Mouse (Mus musculus) midbrain, postnatal 0 days (tissue): ENCODE results near the gene Tmeff2. TPM values are rescaled to one million over a fixed set of nuclear protein-coding genes. Genes with fewer than 3 reads are reported as not detected.

ENCODE experiments used
- ATAC-seq: fragments of 200-750 bp; cut with Nextera tagmentation; 2 replicates; pipeline ENCODE4 v1.8.0; 2017; ENCODE audit warnings: moderate number of reproducible peaks, mild to moderate bottlenecking, moderate TSS enrichment, moderate library complexity; ENCODE audit not compliant: low FRiP score
- DNase-seq: peaks from one replicate; pipeline ENCODE4 v3.0.0-alpha.2; 2015; ENCODE audit warnings: low spot score
- H3K27ac ChIP-seq: fragments of 300-500 bp; sonication (generic); 2 replicates; pipeline ENCODE4 v1.5.1; 2014; ENCODE audit warnings: low read depth, mild to moderate bottlenecking, low read length, mixed read lengths
- H3K27me3 ChIP-seq: fragments of 300-500 bp; sonication (generic); 2 replicates; pipeline ENCODE4 v1.6.1; 2014; ENCODE audit warnings: low read length, control low read depth, mixed read lengths; ENCODE audit not compliant: insufficient read depth
- H3K36me3 ChIP-seq: fragments of 300-500 bp; sonication (generic); 2 replicates; pipeline ENCODE4 v1.6.1; 2014; ENCODE audit warnings: low read length, control low read depth, mixed read lengths; ENCODE audit not compliant: insufficient read depth
- H3K4me1 ChIP-seq: fragments of 300-500 bp; sonication (generic); 2 replicates; pipeline ENCODE4 v1.6.1; 2014; ENCODE audit warnings: mild to moderate bottlenecking, control low read depth, antibody characterized with exemption, low read length, mixed read lengths; ENCODE audit not compliant: insufficient read depth
- H3K4me2 ChIP-seq: fragments of 300-500 bp; sonication (generic); 2 replicates; pipeline ENCODE4 v1.6.1; 2014; ENCODE audit warnings: low read depth, mild to moderate bottlenecking, low read length, mixed read lengths; ENCODE audit not compliant: poor library complexity, severe bottlenecking
- H3K4me3 ChIP-seq: fragments of 300-500 bp; sonication (generic); 2 replicates; pipeline ENCODE4 v1.5.1; 2014; ENCODE audit warnings: low read depth, mild to moderate bottlenecking, low read length, moderate library complexity
- H3K9ac ChIP-seq: fragments of 300-500 bp; sonication (generic); replicated peaks from 2 replicates; pipeline ENCODE4 v1.6.1; 2014; ENCODE audit warnings: mild to moderate bottlenecking, low read length, moderate library complexity, mixed read lengths; ENCODE audit not compliant: poor library complexity, severe bottlenecking
- H3K9me3 ChIP-seq: fragments of 300-500 bp; sonication (generic); 2 replicates; pipeline ENCODE4 v1.6.1; 2016; ENCODE audit warnings: low read length, control low read depth
- CTCF ChIP-seq: IDR thresholded peaks from 2 replicates; pipeline ENCODE4 v1.5.1; 2016; ENCODE audit warnings: antibody characterized with exemption, mild to moderate bottlenecking
- WGBS: fragments of 180-500 bp; shearing (Covaris S2); extraction: QIAGEN DNeasy Blood & Tissue Kit; methylation state at CpG from one replicate; pipeline ENCODE4 v1.1.7; 2014; 5-methylcytosine and 5-hydroxymethylcytosine counted together
- polyA plus RNA-seq: library from polyadenylated mRNA; unstranded; fragments of >200 nt; fragmentation: Nextera tagmentation; extraction: Ambion mirVana; gene quantifications from 2 replicates; pipeline ENCODE4 v1.2.1, GENCODE M21; 2015
- total RNA-seq: library from RNA; depleted of rRNA; stranded (reverse); fragments of >200 nt; gene quantifications from 2 replicates; pipeline ENCODE4 v1.2.3, GENCODE M21; 2014

The Tmeff2 gene
- total and polyA plus RNA-seq, 2 experiments from 2014 or later = 49.3 to 80.1 TPM

GRCm38 (mm10) chr1:50927077-50927611 lies 26.7 kb downstream of the Tmeff2 start:
- Histone ChIP-seq H3K36me3 (no peaks in the 10 kb centered on the region), H3K4me2 (peak overlapping the region; percentile 92), H3K27ac (peak overlapping the region; percentile 98), H3K27me3 (no peaks in the 10 kb centered on the region), H3K4me1 (0 out of 2 replicates have a peak, but pooled peaks cover 2% of the 10 kb centered on the region), H3K9me3 (no peaks in the 10 kb centered on the region), H3K9ac (peak overlapping the region; percentile 91), H3K4me3 (peak overlapping the region; percentile 79)
- DNase-seq (peak; percentile 96), ATAC-seq (peak; percentile 95)
- under 1% methylated on average over 37 of the region's 37 CpGs for WGBS
- peak; percentile 65 for TF ChIP-seq CTCF

- peak; percentile 33 for DNase-seq
- Histone ChIP-seq H3K9me3 (no peaks in the 10 kb centered on the region), H3K27ac (peak overlapping the region; percentile 98), H3K9ac (peak overlapping the region; percentile 91), H3K4me1 (0 out of 2 replicates have a peak, but pooled peaks cover 2% of the 10 kb centered on the region), H3K4me3 (peak overlapping the region; percentile 79), H3K36me3 (no peaks in the 10 kb centered on the region), H3K27me3 (no peaks in the 10 kb centered on the region), H3K4me2 (peak overlapping the region; percentile 92)
- ATAC-seq = peak; percentile 45
- TF ChIP-seq CTCF = no peak
- WGBS = 0% methylated on average over 33 of the region's 35 CpGs
Measured at GRCm38 (mm10) chr1:50927679-50928187, 27.3 kb downstream of the Tmeff2 start.

DNA sequence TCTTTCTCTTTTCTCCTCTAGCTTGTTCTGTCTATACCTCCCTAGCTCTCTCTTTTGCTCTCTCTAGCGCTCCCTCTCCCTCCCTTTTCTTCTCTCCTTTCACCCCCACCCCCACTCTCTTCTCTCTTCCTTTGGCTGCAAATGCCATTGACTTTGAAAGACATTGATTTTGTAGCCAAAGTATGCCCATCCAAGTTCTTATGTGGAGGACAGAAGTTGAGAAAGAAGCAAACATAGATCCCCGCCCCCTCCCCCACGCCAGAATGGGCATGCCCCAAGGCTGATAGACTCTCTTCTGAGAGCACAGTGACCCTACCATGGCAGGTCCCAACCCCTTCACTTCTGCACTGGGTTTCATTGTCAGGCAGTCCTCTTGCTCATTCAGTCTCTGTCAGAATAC lies 28.3 kb downstream of the Tmeff2 start:
- Histone ChIP-seq H3K9ac (peak overlapping the region; percentile 46; the same call in 1 of the 2 replicates), H3K27ac (no peak overlapping the region), H3K36me3 (no peaks in the 10 kb centered on the region), H3K9me3 (no peaks in the 10 kb centered on the region), H3K4me3 (peak overlapping the region; percentile 79), H3K4me2 (peak overlapping the region; percentile 92), H3K4me1 (0 out of 2 replicates have a peak, but pooled peaks cover 2% of the 10 kb centered on the region), H3K27me3 (no peaks in the 10 kb centered on the region)
- ATAC-seq (no peak), DNase-seq (peak; percentile 2)
- 29% methylated on average over 3 of the region's 3 CpGs for WGBS
- no peak for TF ChIP-seq CTCF

GRCm38 (mm10) chr1:50935076-50935475 lies 34.6 kb downstream of the Tmeff2 start:
- ATAC-seq (no peak), DNase-seq (peak; percentile 17)
- TF ChIP-seq CTCF = no peak
- Histone ChIP-seq H3K4me2 (no peak overlapping the region), H3K27ac (no peak overlapping the region), H3K9me3 (no peaks in the 10 kb centered on the region), H3K4me1 (0 out of 2 replicates have a peak, but pooled peaks cover 2% of the 10 kb centered on the region), H3K27me3 (no peaks in the 10 kb centered on the region), H3K9ac (no peak overlapping the region), H3K4me3 (no peak overlapping the region), H3K36me3 (no peaks in the 10 kb centered on the region)
- 55% methylated on average over 2 of the region's 2 CpGs for WGBS

GRCm38 (mm10) chr1:50935484-50935883 lies 35.0 kb downstream of the Tmeff2 start:
- no peak overlapping the region for H3K4me3 ChIP-seq
- H3K4me2 ChIP-seq = no peak overlapping the region
- no peak overlapping the region for H3K27ac ChIP-seq
- no peaks in the 10 kb centered on the region for H3K27me3 ChIP-seq
- no peak for TF ChIP-seq CTCF
- H3K9me3 ChIP-seq = no peaks in the 10 kb centered on the region
- DNase-seq (no peak), ATAC-seq (no peak)
- 0 out of 2 replicates have a peak, but pooled peaks cover 1% of the 10 kb centered on the region for H3K4me1 ChIP-seq
- no peak overlapping the region for H3K9ac ChIP-seq
- H3K36me3 ChIP-seq = no peaks in the 10 kb centered on the region
- WGBS = 90% methylated on average over 2 of the region's 2 CpGs
